Mouse (Mus musculus) v-Abl transformed pro-B cells (cell line): Measurements from ENCODE around the gene Tfcp2.
"Not testable (repeated sequence)": the region's sequence is repeated elsewhere in the genome, so short reads cannot be mapped to it uniquely, and the experiment has no call there.

ENCODE experiments used
- in situ Hi-C, 2 experiments: fragments of 400-800 bp; cut with MboI; formaldehyde crosslinking; loops; one replicate each; pipeline ENCODE4 v1.15.1; 2025; ENCODE audit not compliant: unreplicated experiment in 2 of 2

Gene Tfcp2

GRCm38 (mm10) chr15:100491966-100492365, 59.8 kb downstream of the Tfcp2 start:
- in situ Hi-C loops: no loop called here

- in situ Hi-C loops: no loop called here
Measured at GRCm38 (mm10) chr15:100489263-100489662, 62.5 kb downstream of the Tfcp2 start.

GRCm38 (mm10) chr15:100488297-100488696, 63.5 kb downstream of the Tfcp2 start:
- in situ Hi-C loops: not testable (repeated sequence)

- in situ Hi-C loops: no loop called here
Measured at GRCm38 (mm10) chr15:100487050-100487449, 64.8 kb downstream of the Tfcp2 start.

- in situ Hi-C loops: no loop called here
Measured at GRCm38 (mm10) chr15:100486450-100486849, 65.4 kb downstream of the Tfcp2 start.

- in situ Hi-C loops: no loop called here
Measured at GRCm38 (mm10) chr15:100485576-100485975, 66.2 kb downstream of the Tfcp2 start.

DNA sequence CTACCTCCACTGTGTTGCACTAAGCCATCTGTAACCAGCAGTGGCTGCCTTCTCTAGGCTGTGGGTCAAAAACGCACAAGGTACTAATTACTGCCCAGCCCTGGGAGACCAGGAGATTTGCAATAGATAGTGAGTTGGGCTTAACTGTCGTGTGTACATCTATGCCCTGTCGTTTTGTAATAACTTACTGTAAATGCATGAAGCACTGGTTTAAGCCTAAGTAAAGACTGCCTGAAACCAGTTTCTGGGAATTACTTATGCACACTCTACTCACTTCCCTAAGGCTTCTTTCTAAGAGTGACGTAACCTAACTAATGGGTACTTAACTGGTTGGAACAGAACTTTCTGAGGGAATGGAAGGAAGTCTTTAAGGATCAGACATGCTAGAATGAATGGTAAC, 72.9 kb downstream of the Tfcp2 start:
- in situ Hi-C loops: no loop called here

DNA sequence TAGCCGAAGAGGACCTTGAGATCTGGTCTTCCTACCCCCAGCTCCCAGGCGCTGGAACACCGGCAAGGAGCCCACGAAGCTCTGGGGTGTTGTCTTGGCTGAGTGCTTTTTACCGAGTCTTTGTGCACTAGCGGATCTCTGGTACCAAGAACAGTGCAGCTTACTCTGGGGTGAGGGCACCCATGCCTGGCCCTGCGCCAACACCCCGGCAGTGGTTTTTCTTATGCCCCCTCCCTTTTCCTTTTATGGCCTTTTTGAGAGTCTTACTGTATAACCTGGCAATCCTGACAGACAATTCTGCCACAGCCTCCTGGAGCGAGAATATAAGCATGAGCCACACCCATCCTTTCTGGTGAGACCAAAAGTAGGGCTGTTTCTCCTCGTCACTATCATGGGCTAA, 73.5 kb downstream of the Tfcp2 start:
- in situ Hi-C loops: no loop called here

DNA sequence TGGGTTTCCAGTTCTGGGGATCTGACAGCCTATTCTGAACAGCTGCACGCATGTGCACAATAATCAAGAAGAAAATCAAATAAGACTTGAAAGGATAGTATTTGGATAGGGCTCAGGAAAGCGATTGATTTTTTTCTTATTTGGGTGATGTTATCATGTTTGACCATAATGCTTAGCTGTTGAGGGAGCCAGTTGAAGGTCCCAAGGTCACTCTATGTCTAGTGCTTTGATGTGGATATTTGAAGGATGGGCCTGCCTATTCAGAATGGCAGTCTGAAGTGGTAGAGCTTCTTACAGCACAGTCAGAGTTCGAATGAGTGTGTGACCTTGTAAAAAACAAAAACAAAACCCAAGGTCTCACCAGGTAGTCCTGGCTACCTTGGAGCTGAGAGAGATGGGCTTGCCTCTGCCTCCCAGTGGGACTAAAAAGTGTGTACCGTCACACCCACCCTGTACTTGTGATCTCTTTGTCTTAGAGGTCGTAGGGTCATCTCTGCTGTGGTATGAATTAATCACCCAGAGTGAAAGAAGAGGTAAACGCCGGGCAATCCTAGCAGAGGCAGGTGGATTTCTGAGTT, 77.8 kb downstream of the Tfcp2 start:
- in situ Hi-C loops: loop anchor here in 1 of 2 experiments (25.0 kb wide), 1 partner anchor 437 kb away; the partner anchor contains the start of gene Dip2b

DNA sequence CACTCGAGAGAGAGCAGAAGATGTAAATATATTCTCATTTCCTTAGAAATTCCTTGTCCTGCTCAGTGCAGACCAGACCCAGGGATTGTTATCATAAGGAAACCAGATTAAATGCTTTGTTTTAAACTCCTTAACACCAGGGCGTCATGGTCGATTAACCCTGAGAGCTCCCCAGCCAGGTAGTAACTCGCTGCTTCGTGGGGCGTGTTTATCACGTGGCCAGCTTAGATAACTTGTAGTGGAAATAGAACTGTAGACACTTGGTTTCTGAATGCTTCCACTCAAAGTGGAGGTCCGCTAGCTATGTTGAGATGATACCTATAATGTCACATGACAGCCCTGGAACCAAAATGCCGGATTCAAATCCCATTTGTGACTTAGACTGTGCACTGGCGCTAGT, 81.8 kb downstream of the Tfcp2 start:
- in situ Hi-C loops: loop anchor here in 1 of 2 experiments (25.0 kb wide), 1 partner anchor 433 kb away; the partner anchor contains the start of gene Dip2b

- in situ Hi-C loops: loop anchor here in 1 of 2 experiments (10.0 to 25.0 kb wide), 2 partner anchors 204 to 432 kb away; partner anchors contain the start of gene Dip2b
Measured at GRCm38 (mm10) chr15:100469189-100469545, 82.6 kb downstream of the Tfcp2 start.

GRCm38 (mm10) chr15:100468295-100469188, 83.3 kb downstream of the Tfcp2 start, which contains the start of gene Letmd1:
Gene Letmd1, plus strand, starts transcription at chr15:100469023.
- in situ Hi-C loops: loop anchor here in 1 of 2 experiments (10.0 to 25.0 kb wide), 2 partner anchors 204 to 431 kb away; partner anchors contain the start of gene Dip2b

DNA sequence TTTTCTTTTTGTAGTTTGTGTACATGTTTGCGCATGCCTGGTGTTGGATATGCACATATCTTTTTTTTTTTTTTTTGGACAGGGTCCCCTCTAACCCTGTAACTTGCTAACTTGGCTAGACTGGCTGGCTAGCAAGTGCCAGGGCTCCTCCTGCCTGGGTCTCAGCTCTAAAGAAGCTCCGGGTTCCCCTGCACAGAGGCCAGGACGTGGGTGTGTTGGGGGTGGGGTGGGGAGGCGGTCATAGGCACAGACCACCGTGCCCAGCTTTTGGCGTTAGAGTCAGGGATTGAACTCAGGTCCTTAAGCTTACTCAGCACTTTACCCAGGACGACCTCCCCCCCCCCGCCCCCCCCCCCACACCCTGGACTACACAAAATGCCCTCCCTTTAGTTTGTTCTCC, 84.1 kb downstream of the Tfcp2 start:
- in situ Hi-C loops: loop anchor here in 1 of 2 experiments (10.0 to 25.0 kb wide), 2 partner anchors 203 to 430 kb away; partner anchors contain the start of gene Dip2b

DNA sequence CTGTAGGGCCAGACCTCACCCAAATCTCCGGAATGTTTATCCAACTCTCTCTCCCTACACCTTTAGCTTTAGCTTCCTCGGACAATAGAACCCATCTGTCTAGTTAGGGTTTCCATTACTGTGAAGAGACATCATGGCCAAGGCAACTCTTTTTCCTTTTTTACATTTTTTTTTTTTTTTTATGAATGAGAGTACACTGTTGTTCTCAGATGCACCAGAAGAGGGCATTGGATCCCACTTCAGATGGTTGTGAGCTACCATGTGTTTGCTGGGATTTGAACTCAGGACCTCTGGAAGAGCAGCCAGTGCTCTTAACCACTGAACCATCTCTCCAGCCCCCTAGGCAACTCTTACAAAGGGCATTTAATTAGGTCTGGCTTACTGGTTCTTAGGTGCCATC, 86.4 kb downstream of the Tfcp2 start:
- in situ Hi-C loops: loop anchor here in 1 of 2 experiments (10.0 to 25.0 kb wide), 2 partner anchors 201 to 428 kb away; partner anchors contain the start of gene Dip2b

GRCm38 (mm10) chr15:100463712-100464111, 88.1 kb downstream of the Tfcp2 start:
- in situ Hi-C loops: loop anchor here (5.0 to 25.0 kb wide), 5 partner anchors 196 to 426 kb away; partner anchors contain the start of gene Dip2b (in 2 of the 2)

GRCm38 (mm10) chr15:100462086-100462485, 89.7 kb downstream of the Tfcp2 start:
- in situ Hi-C loops: loop anchor here (5.0 to 25.0 kb wide), 5 partner anchors 195 to 425 kb away; partner anchors contain the start of gene Dip2b (in 2 of the 2)

- in situ Hi-C loops: loop anchor here (5.0 to 25.0 kb wide), 5 partner anchors 194 to 424 kb away; partner anchors contain the start of gene Dip2b (in 2 of the 2)
Measured at GRCm38 (mm10) chr15:100461646-100462045, 90.2 kb downstream of the Tfcp2 start.

GRCm38 (mm10) chr15:100460942-100461341, 90.9 kb downstream of the Tfcp2 start:
- in situ Hi-C loops: loop anchor here (5.0 to 25.0 kb wide), 5 partner anchors 194 to 424 kb away; partner anchors contain the start of gene Dip2b (in 2 of the 2)

- in situ Hi-C loops: loop anchor here in 1 of 2 experiments (10.0 to 25.0 kb wide), 2 partner anchors 133 to 421 kb away; partner anchors contain the start of gene Dip2b
Measured at GRCm38 (mm10) chr15:100458055-100458454, 93.8 kb downstream of the Tfcp2 start.

- in situ Hi-C loops: loop anchor here in 1 of 2 experiments (10.0 to 25.0 kb wide), 2 partner anchors 133 to 420 kb away; partner anchors contain the start of gene Dip2b
Measured at GRCm38 (mm10) chr15:100457340-100457739, 94.5 kb downstream of the Tfcp2 start.
